Mouse (Mus musculus) heart, postnatal 36 days (tissue): ENCODE results near the gene Uqcrh. TPM values are rescaled to one million over a fixed set of nuclear protein-coding genes. Genes with fewer than 3 reads are reported as not detected.
A peak's percentile ranks its signal among the peaks of the same experiment; 100 is the strongest.

Experiments used
- DNase-seq, 2 experiments: peaks; one replicate each; pipeline ENCODE4 v3.0.0; 2021 to 2022
- intact Hi-C: fragments of 180-260 bp; cut with DNase I; formaldehyde crosslinking; loops from one replicate; pipeline ENCODE4 v1.15.1; 2025
- total RNA-seq, 2 experiments: library from RNA; stranded (reverse); gene quantifications; 2 replicates each; pipeline ENCODE4 v1.2.3; 2021

The Uqcrh gene
- total RNA-seq, 2 experiments from 2014 or later = 1,926 to 1,984 TPM

GRCm38 (mm10) chr4:116059012-116059726 is 15.7 kb downstream of the Uqcrh start:
- DNase-seq = no peak
- intact Hi-C loops = no loop called here

GRCm38 (mm10) chr4:116057559-116057958 is 17.3 kb downstream of the Uqcrh start:
- intact Hi-C loops = no loop called here
- DNase-seq = no peak

GRCm38 (mm10) chr4:116053399-116053961 is 21.4 kb downstream of the Uqcrh start, which contains the start of gene Nsun4:
TSS of gene Nsun4 (minus strand) at chr4:116053876.
- intact Hi-C loops = loop anchor here (2.0 kb wide), 1 partner anchor 19 kb away; no protein-coding TSS in a partner anchor
- peak; percentile 90 to 93 for DNase-seq

- peak in 1 of 2 experiments; percentile 24 for DNase-seq
- intact Hi-C loops = loop anchor here (2.0 kb wide), 1 partner anchor 20 kb away; no protein-coding TSS in a partner anchor
Observed at GRCm38 (mm10) chr4:116052526-116053293, 22.2 kb downstream of the Uqcrh start.

DNA sequence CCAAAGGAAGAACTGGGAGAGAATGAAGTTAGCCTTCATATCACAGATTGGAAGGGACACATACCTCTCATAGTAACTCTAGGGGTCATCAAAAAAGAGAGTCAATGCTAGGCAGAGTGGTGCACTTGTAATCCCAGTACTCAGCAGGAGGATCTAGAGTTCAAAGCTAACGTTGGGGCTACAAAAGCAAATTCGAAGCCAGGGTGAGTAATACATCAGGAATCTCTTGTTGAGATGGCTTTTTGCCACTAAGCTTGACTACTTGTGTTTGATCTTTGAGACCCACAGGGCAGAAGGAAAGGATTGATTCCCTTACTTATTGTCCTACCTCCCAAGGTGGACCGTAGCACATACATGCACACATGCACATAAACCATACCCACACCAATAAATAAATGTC is 25.7 kb downstream of the Uqcrh start:
- intact Hi-C loops = no loop called here
- DNase-seq = no peak

GRCm38 (mm10) chr4:116048130-116048920 is 26.5 kb downstream of the Uqcrh start:
- peak; percentile 10 to 36 for DNase-seq
- intact Hi-C loops = no loop called here

GRCm38 (mm10) chr4:116047681-116048080 is 27.2 kb downstream of the Uqcrh start:
- intact Hi-C loops = no loop called here
- DNase-seq = no peak

DNA sequence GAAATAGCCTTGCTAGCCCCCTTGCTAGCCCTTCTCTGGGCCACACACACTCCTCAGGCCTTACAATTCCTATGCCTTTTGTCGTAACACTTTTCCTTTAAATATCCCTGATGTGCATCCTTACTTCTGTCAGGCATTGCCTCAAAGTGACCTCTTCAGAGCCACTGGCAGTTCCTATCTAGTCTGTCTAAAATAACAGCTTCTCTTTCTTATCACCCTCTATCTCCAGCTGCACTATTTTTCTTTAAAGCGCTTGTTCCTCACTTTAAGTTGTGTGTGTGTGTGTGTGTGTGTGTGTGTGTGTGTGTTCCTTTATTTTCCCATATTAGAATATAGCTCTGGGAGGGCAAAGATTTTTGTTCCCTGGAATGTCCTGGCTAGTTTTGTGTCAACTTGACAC is 28.3 kb downstream of the Uqcrh start:
- intact Hi-C loops = no loop called here
- DNase-seq = no peak

DNA sequence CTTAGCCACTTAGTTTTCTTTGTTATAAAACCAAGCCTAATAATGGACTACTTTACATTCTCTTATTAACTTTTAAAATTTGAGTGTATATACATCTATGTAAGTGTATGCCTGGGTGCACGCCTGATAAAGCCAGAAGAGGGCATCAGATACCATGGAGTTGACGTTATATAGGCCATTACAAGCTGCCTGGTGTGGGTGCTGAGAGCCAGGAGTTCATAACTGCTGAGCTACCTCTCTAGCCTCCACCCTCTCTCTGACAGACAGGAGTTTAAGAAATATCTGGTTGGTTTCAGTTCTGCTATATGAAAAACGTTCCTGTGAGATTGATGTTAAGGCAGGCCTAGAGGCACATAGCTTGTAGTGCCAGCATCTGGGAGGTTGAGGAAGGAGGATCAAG is 32.7 kb downstream of the Uqcrh start:
- intact Hi-C loops = no loop called here
- no peak for DNase-seq

- intact Hi-C loops = no loop called here
- no peak for DNase-seq
Observed at GRCm38 (mm10) chr4:116040466-116040865, 34.4 kb downstream of the Uqcrh start.

GRCm38 (mm10) chr4:116033374-116033773 is 41.5 kb downstream of the Uqcrh start:
- intact Hi-C loops = no loop called here
- DNase-seq = no peak

GRCm38 (mm10) chr4:116032906-116033305 is 42.0 kb downstream of the Uqcrh start:
- DNase-seq = no peak
- intact Hi-C loops = no loop called here

DNA sequence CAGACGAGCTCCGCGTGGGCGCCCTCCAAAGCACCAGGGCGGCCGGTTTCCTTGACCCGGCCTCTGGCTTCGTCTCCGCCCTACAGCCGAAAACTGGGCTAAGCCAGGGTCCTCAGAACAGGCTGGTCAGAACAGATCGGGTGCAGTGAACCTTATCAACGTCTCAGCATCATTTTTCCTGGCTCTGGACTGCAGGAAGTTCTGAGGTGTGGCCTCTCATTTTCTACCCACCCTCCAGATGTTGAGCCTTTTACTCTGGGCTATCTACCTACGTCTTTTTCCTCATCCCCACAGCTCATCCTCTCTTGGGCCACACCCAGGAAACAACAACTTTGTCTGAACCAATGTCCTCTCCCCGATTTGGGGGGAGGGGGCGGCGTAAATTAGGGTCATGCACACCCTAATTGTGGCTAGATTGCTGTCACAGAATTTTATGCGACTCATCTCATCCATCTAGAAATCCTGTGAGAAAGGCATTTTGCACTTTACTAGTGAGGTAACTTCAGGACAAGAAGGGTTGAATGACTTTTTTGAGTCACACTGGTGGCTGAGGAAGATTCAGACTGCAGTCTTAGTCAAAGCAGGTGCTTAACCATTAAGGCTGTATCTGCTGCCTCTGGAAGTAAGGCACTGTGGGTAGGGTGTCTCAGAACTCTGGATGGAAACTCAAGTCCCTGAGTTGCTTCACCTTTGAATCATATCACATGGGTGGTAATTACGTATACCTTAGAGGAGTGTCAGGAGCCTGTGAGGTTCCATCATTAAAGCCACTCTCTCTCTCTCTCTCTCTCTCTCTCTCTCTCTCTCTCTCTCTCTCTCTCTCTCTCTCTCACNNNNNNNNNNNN is 56.7 kb downstream of the Uqcrh start, which contains the start of gene Faah:
Faah (minus strand) TSS at position 25 of the 845 bp plus-strand sequence.
- no peak for DNase-seq
- intact Hi-C loops = no loop called here

- intact Hi-C loops = no loop called here
Observed at GRCm38 (mm10) chr4:116017300-116017901, 57.5 kb downstream of the Uqcrh start.

More at GRCm38 (mm10) chr4:116017300-116017901, 57.5 kb downstream of the Uqcrh start:
- peak; percentile 52 to 53 for DNase-seq

Other genes starting within 250 kb of the Uqcrh start
- 1 to 10 TPM; 4.7 to 5.4 TPM for gene Mob3c, start 247.0 kb downstream of the Uqcrh start, total RNA-seq
- gene Mknk1, start 235.9 kb downstream of the Uqcrh start, total RNA-seq = 10 to 100 TPM; 22.8 to 23.8 TPM
- gene Kncn, start 190.7 kb downstream of the Uqcrh start, total RNA-seq = not detected
- gene 6430628N08Rik, start 184.4 kb downstream of the Uqcrh start, total RNA-seq = not detected
- gene Dmbx1, start 135.1 kb downstream of the Uqcrh start, total RNA-seq = not detected
- under 1 TPM; 0.24 to 0.69 TPM for gene Faah, start 57.1 kb downstream of the Uqcrh start, total RNA-seq
- 10 to 100 TPM; 26.9 to 30.8 TPM for gene Nsun4, start 21.2 kb downstream of the Uqcrh start, total RNA-seq
- 10 to 100 TPM; 24.0 to 26.3 TPM for gene Lrrc41, start 198 bp upstream of the Uqcrh start, total RNA-seq
- under 1 TPM; 0.22 TPM for gene Rad54l, start 48.6 kb upstream of the Uqcrh start, total RNA-seq
- gene Pomgnt1, start 48.8 kb upstream of the Uqcrh start, total RNA-seq = 10 to 100 TPM; 63.5 to 66.3 TPM
- gene Lurap1, start 76.3 kb upstream of the Uqcrh start, total RNA-seq = 1 to 10 TPM; 4.6 to 5.1 TPM
- not detected for gene Tspan1, start 92.5 kb upstream of the Uqcrh start, total RNA-seq
- gene 1700042G07Rik, start 98.3 kb upstream of the Uqcrh start, total RNA-seq = not detected
- gene Gm49337, start 98.3 kb upstream of the Uqcrh start, total RNA-seq = not detected
- gene Pik3r3, start 146.5 kb upstream of the Uqcrh start, total RNA-seq = 10 to 100 TPM in 1 of 2 experiments, 1 to 10 TPM in 1; 9.8 to 10.6 TPM